Mouse (Mus musculus): ENCODE data around the gene Cdr2l. TPM values are rescaled to one million over a fixed set of nuclear protein-coding genes. Genes with fewer than 3 reads are reported as not detected.

Gene Cdr2l
- total RNA-seq, 2 experiments from 2014 or later, result 18.4 to 19.1 TPM

DNA sequence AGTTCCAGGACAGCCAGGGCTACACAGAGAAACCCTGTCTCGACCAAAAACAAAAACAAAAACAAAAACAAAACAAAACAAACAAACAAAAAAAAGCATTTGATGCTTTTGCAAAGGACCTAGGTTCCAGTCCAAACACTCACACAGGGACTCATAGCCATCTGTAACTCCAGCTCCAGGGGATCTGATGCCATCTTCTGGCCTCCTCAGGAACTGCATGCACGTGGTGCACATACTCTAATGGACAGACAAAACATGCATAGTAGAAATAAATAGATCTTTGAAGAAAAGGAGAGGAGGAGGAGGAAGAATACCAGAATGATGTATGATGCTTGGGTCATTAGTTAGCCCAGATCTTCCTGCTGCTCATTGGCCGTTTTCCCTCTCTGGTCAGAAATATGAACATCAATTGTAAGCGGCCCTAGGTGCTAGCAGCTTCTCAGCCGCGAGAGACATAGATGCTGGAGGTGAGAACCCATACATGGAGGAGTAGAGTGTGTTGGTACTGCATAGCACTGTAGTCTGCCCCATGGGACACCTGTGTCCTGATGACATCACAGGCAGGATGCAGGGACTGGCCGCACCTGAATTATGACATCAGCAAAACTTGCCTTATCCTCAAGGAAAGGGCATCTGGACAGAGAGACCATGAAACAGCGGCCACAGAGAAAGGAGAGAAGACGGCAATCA, 58.3 kb downstream of the Cdr2l start, which contains the start of gene Trim80:
Trim80 (plus strand) TSS at position 640 of the 690 bp plus-strand sequence.
- DNase-seq (ENCODE audit: low spot score in 2 of 2), result no peak

DNA sequence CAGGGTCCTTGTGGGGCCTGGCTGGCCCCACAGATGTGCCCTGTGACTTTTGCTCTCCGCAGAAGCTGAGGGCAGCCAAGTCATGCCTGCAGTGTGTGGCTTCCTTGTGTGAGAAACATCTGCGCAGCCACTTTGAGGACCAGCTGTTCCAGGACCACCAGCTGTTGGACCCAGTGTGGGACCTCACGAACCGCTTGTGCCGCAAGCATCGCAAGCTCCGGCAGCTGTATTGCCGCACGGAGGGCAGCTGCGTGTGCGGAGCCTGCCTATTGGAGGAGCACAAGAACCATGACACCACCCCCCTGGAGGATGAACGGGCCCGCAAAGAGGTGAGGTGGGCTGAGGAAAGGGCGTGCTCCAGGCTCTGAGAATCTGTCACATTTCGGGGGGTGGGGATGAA, 59.7 kb downstream of the Cdr2l start:
- DNase-seq (ENCODE audit: low spot score in 2 of 2), result no peak

Other genes starting within 250 kb of the Cdr2l start
- gene Cd300lf, start 247.9 kb upstream of the Cdr2l start, total RNA-seq (2021), result under 1 TPM; 0.27 to 0.50 TPM
- 10 to 100 TPM; 70.4 to 78.0 TPM for gene Slc9a3r1, start 218.6 kb upstream of the Cdr2l start, total RNA-seq (2021)
- 10 to 100 TPM; 15.1 to 20.2 TPM for gene Tmem104, start 194.4 kb upstream of the Cdr2l start, total RNA-seq (2021)
- gene Nat9, start 194.1 kb upstream of the Cdr2l start, total RNA-seq (2021), result 10 to 100 TPM; 15.8 to 17.6 TPM
- gene Grin2c, start 114.7 kb upstream of the Cdr2l start, total RNA-seq (2021), result 10 to 100 TPM; 28.6 to 31.9 TPM
- 10 to 100 TPM; 22.5 to 23.0 TPM for gene Fdxr, start 104.9 kb upstream of the Cdr2l start, total RNA-seq (2021)
- gene Fads6, start 84.3 kb upstream of the Cdr2l start, total RNA-seq (2021), result 1 to 10 TPM; 7.6 to 8.1 TPM
- not detected for gene Otop2, start 74.8 kb upstream of the Cdr2l start, total RNA-seq (2021)
- gene Ush1g, start 59.9 kb upstream of the Cdr2l start, total RNA-seq (2021), result under 1 TPM; 0.14 to 0.16 TPM
- under 1 TPM; 0.45 to 0.53 TPM for gene Otop3, start 47.2 kb upstream of the Cdr2l start, total RNA-seq (2021)
- gene Hid1, start 14.2 kb upstream of the Cdr2l start, total RNA-seq (2021), result 10 to 100 TPM; 78.0 to 79.3 TPM
- gene Mrpl58, start 21.8 kb downstream of the Cdr2l start, total RNA-seq (2021), result 10 to 100 TPM; 86.3 to 96.3 TPM
- gene Atp5h, start 38.0 kb downstream of the Cdr2l start, total RNA-seq (2021), result 100 to 1,000 TPM; 406 to 440 TPM
- gene Kctd2, start 38.2 kb downstream of the Cdr2l start, total RNA-seq (2021), result 10 to 100 TPM; 57.6 to 66.7 TPM
- under 1 TPM in 1 of 2 experiments, not detected in 1; 0.18 TPM for gene Trim80, start 58.6 kb downstream of the Cdr2l start, total RNA-seq (2021)
- not detected for gene Slc16a5, start 80.6 kb downstream of the Cdr2l start, total RNA-seq (2021)
- gene Armc7, start 93.8 kb downstream of the Cdr2l start, total RNA-seq (2021), result 10 to 100 TPM; 10.3 to 11.1 TPM
- 10 to 100 TPM; 79.9 to 81.3 TPM for gene Nt5c, start 109.9 kb downstream of the Cdr2l start, total RNA-seq (2021)
- 100 to 1,000 TPM; 315 to 332 TPM for gene Jpt1, start 132.5 kb downstream of the Cdr2l start, total RNA-seq (2021)
- 100 to 1,000 TPM; 407 to 415 TPM for gene Sumo2, start 154.4 kb downstream of the Cdr2l start, total RNA-seq (2021)
- 10 to 100 TPM; 48.9 to 56.3 TPM for gene Nup85, start 182.5 kb downstream of the Cdr2l start, total RNA-seq (2021)
- 10 to 100 TPM; 50.2 to 54.2 TPM for gene Mrps7, start 222.0 kb downstream of the Cdr2l start, total RNA-seq (2021)
- gene Gga3, start 222.1 kb downstream of the Cdr2l start, total RNA-seq (2021), result 10 to 100 TPM; 48.1 to 49.1 TPM
- gene Mif4gd, start 231.1 kb downstream of the Cdr2l start, total RNA-seq (2021), result 10 to 100 TPM; 19.4 to 19.7 TPM
- 10 to 100 TPM; 52.2 to 59.5 TPM for gene Slc25a19, start 246.4 kb downstream of the Cdr2l start, total RNA-seq (2021)

All from layer of hippocampus, postnatal 10 days (tissue).